Mouse (Mus musculus) mesoderm, embryonic 11.5 days (tissue): ENCODE data around the gene Gpr89.

Source experiments
- DNase-seq: peaks from one replicate; pipeline ENCODE4 v3.0.0-alpha.2; 2012; ENCODE audit warnings: low read depth, low spot score

Gpr89 gene

DNA sequence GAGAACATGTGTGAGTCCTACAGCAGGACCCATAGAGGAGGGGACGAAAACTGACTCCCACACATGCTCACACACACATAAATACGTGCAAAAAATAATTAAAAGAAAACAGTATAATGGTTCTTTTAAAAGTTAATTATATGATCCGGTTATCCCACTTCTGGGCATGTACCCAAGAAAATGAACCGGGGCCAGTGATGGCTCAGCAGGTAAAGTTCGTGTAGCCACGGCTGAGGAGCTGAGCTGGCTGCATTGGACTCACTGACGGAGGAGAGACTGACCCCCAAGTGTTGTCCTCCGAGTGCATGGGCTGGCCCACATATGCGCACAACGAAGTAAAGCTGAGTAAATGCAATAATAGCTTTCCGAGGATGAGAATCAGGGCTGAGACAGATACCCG is 80.5 kb downstream of the Gpr89 start:
- DNase-seq, result no peak

DNA sequence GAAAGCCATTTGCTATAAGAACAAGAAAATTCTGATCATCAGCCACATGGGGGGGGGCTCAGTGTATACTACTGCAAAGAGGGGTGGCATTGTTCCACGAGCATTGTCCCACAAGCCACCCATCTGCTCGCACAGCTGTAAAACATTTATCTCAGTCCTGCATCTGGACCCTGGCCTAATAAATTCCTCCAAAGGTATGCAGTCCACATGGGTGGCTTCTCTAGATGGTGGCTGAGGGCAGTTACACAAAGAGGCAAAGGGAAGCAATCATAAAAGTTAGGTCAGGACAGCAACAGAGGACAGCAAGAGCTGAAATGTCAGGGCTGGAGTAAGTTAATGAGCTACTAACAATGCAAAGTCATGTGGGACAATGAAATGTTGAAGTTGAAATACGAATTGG is 81.4 kb downstream of the Gpr89 start:
- DNase-seq, result no peak

- DNase-seq, result no peak
Measured at GRCm38 (mm10) chr3:96821581-96821980, 83.6 kb downstream of the Gpr89 start.

- DNase-seq, result no peak
Measured at GRCm38 (mm10) chr3:96820116-96820915, 84.8 kb downstream of the Gpr89 start.
